Mouse (Mus musculus): ENCODE results near the gene Paxx.

Paxx gene

DNA sequence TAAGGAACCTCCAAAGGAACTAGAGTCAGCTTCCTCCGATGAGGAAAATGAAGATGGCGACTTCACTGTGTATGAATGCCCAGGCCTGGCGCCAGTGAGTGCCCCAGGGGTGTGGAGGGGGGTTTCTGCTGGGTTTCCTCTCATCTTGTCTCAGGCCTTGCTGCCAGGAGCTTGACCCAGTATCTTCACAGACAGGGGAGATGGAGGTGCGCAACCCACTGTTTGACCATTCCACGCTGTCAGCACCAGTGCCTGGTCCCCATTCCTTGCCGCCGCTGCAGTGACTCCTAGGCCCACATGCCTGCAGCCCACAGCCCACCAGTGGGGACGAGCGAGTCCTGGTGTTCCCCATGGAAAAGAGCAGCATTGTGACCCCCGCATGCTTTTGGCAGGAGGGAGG, 52.0 kb downstream of the Paxx start:
- no peak for DNase-seq (ENCODE audit: low spot score in 2 of 2)

All from urinary bladder, adult 18-20 months (tissue).